Mouse (Mus musculus) bone marrow macrophage, adult 2 months (primary cell): ENCODE data around the gene Dnase1.
"Not testable (repeated sequence)": the region's sequence is repeated elsewhere in the genome, so short reads cannot be mapped to it uniquely, and the experiment has no call there.

Experiments used
- CTCF ChIP-seq: IDR thresholded peaks from 2 replicates; pipeline ENCODE4 v1.5.1; 2012; ENCODE audit warnings: low read depth, mild to moderate bottlenecking, low read length, moderate library complexity
- POLR2A ChIP-seq: IDR thresholded peaks from 2 replicates; pipeline ENCODE4 v1.6.1; 2012; ENCODE audit warnings: mild to moderate bottlenecking, low read depth, low read length, borderline replicate concordance

DNA sequence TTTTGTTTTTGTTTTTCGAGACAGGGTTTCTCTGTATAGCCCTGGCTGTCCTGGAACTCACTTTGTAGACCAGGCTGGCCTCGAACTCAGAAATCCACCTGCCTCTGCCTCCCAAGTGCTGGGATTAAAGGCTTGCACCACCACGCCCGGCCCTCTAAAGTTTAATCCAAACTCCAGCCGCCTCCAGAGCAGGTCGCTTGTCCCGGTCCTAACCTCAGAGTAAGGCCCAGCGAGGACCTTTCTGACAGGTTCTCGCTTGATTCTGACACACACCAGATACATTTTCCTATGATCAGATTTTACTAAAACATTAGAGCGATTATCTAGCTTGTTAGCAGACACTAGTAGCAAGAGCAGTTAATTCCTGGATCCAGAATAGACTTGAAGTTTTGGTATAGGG is 41.6 kb downstream of the Dnase1 start:
- TF ChIP-seq CTCF, POLR2A: not testable (repeated sequence)
